Mouse (Mus musculus): ENCODE data around the gene Ap5b1. TPM values are rescaled to one million over a fixed set of nuclear protein-coding genes. Genes with fewer than 3 reads are reported as not detected.

Gene Ap5b1
- total RNA-seq (2021), result 1 to 10 TPM; 8.4 to 9.4 TPM
- polyA plus RNA-seq (2012; rRNA removed), result 12.8 and 16.8 TPM in 2 replicates
- long read RNA-seq, transcript Ap5b1-203 (3 exons, 2,785 nt), result major isoform, 5 of 5 reads
- long read RNA-seq, partial matches to known transcripts, result 0 of 5 reads
- long read RNA-seq, other reads (novel, unspliced or antisense), result 0 of 5 reads

DNA sequence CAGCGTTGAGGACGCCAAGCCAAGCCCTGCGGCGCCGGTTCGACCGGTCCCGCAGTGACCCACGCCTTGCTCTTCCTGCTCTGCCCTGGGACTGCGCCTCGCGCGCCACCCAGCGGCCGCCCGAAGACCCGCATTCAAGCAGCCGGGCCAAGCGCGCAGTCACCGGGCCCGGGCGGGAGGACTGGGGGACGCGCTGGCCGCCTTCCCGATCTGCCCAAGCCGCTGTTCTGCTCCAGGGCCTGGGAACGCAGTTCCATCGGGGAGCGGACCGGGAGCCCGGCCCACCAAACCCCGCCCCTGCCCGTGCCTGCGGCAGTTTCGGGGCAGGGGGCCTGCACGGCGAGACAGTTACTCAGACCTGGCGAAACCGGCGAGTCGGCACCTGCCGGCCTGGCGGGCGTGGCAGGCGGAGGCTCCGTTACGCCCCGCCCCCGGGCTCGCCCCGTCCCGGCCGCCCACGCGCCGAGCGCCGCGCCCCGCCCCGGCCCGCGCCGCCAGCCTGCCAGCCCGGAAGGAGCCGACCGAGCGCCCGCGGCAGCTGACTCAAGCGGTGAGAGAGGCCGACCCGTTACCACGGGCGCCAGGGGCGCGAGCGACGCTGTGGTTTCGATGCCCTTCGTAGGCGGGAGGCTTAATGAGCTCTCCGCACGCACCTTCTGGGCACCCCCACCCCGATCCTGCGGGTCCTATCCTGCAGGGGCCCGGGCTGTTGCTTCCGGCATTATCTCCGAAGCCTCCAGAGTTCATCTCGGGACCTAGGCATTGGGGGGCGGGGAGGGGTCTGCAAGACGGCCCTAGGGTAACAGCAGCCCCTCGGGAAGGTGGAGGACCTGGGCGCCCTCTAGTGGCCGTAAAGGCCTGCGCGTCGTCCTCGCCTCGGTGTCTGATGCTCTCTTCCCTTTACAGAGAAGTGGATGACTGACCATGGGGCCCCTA is at the start of gene Ap5b1:
Gene Ap5b1 (plus strand): TSS at position 492 of the 936 bp plus-strand sequence.
- peak; percentile 95 for DNase-seq

DNA sequence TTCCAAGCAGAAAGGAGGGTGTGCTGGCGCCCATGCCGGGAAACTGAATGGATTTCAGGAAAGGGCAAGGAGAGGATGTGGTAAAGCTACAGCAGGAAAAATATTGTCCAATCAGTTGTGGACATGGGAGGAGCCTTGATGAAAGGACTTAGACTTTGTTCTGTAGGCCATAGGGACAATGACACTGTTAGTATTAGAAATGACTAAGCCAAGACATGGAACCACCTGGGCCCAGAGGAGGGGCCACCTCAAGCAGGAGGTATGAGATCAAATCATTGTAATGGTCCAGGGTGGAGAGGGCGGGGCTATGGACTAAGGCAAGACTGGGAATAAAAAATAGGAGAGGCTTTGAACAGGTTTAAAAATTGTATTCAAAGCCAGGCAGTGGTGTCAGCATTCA is 49.1 kb upstream of the Ap5b1 start:
- no peak for DNase-seq

DNA sequence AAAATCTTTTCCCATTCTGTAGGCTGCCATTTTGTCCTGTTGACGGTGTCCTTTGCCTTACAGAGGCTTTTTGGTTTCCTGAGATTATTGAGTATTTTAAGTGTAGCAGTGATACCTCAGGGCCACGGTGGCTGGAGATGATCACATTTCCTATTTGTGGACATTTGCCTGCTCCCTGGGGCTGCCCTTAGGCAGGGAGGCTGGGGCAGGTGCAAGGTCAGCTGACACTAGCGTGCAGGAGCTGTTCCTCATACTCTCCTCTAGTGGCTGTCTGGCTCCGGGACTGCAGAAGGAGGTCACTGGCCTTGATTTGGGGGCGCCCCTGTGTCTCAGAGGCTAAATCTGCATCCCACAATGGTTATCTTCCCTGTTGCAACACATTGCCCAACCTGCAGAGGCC is 42.6 kb upstream of the Ap5b1 start:
- no peak for DNase-seq

DNA sequence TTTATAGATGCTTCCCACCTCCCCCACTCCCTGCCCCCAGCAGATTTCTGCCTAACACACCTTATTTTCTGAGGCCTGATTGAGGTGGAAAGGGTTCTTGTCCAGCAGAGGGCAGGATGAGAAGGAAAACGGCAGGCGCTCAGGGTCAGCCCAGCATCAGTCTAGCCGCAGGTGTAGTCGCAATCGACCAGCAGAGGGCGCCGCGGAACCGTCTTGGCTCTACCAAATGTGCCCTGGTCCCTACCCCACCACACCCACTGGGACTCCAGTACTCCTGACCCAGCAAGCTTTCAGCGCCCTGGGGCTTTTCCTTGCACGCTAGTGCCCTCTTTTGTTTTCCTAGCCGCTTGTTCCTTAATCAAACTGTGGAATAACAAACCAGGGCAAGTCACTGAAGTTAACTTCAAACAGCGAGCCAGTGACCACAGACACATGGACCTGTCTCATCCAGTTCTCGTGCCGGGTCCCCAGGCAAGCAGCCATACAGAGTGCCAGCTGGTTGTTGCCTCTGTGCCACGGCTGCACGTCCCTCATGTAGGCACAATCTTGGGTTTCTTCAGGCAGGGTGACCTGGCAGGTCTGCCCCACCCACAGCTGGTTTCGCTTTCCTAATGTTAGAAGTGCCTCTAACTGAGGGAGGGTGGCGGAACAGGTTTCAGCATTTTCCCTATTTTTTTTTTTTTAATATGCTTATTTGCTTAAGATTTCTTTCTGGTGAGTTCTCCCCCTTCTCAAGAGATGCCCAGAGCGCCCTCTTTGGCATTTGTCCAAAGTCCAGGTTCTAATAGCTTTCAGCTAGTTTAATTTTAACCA is 38.3 kb upstream of the Ap5b1 start:
- DNase-seq, result peak; percentile 97

DNA sequence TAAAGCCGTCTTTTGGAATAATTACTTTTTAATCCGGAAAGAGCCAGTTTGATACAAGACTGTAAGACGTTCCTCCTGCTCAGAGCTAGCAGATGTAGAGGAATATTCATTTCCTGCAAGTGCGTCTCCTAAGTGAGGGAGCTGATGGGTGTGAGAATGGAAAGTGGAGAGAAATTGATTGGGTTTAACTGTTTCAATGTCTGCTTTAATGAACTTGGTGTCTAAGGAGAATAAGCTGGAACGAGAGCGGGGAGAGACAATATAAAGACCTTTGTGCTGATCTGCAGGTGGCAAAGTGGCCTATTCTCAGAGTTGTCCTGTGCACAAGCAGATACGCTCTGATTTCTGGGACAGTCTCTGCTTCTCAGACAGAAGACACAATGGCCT is 37.7 kb upstream of the Ap5b1 start:
- no peak for DNase-seq

DNA sequence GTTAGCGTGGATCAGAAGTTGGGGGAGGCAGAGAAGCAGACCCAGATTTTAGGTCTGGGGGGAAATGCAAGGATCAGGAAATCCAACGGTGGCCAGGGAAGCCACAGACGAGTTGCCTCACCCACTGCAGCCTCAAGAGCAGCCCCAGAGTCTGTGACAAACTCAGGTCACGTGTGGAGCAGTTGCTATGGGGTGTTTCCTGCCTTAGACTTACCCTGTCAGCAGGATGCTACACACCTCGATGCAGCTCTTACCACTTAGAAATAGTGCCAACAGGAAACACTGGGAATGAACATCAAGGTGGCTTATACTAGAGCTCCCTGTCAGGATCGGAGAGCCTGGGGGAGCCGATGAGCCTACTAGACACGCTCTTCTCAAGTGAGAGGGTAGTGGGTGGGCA is 35.3 kb upstream of the Ap5b1 start:
- DNase-seq, result no peak

DNA sequence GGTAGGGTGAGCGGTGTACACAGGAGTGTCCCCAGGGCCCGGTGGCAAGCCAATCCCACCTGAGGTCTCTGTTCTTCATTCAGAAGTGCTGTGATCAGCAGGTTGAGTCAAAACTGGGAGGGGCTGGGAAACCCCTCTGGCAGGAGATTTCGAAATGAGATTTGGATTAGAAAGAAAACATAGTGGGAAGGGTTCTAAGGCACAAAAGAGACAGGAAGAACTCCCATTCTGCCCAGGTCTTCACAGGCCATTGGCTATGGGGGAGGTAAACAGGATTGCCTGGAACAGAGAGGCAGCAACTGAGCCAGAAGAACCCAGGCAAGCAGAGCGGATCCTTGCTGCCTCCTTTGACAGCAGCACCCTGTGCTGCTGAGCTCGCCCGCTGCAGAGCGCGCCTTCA is 29.0 kb upstream of the Ap5b1 start:
- DNase-seq, result no peak

DNA sequence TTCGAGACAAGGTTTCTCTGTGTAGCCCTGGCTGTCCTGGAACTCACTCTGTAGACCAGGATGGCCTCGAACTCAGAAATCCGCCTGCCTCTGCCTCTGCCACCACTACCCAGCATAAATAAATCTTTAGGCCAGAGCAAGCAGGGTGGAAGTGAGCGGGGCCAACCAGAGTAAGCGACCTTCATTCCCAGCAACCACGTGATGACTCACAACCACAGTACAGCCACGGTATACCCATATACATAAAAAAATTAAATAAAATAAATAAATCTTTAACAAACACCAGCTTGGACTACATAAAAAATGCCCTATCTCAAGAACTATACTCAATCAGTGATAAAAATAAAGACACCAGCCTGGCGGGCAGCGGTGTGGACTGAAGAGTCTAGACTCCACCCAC is 24.5 kb upstream of the Ap5b1 start:
- no peak for DNase-seq

DNA sequence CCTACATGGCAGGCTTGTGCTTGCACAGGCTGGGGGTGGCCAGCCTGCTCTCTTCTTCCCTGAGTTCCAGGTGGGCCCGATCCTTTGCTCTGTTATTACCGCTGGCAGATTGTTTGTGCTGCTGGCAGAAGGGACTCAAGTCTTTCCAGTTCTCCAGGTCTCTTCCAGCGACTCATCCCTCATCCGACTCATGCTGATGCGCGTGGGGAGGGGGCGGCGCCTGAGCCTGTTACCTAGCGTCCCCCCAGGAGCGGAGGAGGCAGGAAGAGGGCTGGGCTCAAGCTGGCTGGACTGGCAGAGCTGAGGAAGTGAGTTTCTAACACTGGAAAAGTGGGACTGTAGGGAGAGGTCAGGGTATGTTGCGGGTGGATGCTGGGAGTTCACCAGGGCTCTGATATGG is 23.8 kb upstream of the Ap5b1 start:
- no peak for DNase-seq

DNA sequence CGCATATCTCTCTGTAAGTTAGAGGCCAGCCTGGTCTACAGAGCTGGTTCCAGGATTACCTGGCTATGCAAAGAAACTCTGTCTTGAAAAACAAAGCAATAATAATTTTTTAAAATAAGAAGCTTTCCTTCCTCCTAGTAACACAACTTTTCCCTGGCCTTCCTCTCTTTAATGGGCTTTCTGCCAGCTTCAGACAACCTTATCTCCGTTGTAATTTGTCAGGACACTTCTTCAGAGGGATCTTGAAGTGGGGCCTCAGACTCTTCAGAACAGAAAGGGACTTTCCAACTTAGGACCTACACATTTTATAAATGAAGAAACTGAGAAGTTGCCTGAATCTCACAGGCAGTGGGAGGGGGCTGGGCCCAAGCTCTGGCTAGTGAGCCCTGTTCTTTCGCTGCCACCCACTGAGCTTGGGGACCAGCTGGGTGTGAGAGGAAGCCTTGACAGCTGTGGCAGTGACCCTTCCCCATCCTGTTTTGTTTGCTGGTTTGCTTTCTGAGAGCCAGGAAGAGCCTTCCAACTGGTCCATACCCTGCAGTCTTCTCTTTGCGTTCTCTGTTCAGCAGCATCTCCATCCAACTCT is 20.3 kb upstream of the Ap5b1 start:
- no peak for DNase-seq

DNA sequence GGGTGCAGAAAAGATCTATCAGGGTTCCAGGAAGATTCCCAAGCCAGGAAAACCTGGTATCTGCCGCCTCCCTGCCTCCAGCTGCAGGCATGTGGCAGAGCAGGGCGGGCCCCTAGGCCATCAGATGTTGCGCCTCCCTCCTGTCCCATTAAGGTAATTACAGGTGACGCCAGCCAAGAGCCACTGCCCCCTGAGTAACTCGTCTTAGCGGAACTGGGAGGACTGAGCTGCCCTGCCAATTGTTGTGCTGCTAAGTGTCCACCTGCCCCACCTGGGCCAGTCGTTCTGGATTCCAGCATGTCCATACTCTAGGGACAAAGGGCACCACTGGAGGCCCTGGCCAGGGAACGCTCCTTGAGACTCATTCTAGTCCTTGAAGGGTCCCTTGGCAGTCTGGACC is 14.0 kb upstream of the Ap5b1 start:
- DNase-seq, result no peak

DNA sequence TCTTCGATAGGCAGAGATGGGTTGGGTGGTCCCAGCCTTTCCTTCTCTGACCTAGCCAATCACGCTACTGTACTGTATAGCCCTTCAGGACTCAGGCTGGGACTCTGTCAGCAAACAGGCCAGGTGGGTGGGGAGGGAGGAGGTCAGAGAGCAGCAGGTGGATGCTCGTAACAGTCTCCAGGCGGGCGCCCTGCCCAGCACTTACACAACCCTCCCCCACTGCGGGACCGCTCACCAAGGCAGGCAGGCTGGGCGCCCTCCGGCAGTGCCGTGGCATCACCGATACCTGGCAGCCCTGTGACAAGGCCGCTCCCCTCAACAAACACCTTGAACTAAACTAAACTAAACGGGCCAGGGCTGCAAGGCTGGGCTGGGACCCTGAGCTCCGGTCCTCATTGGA is 13.6 kb upstream of the Ap5b1 start:
- no peak for DNase-seq

DNA sequence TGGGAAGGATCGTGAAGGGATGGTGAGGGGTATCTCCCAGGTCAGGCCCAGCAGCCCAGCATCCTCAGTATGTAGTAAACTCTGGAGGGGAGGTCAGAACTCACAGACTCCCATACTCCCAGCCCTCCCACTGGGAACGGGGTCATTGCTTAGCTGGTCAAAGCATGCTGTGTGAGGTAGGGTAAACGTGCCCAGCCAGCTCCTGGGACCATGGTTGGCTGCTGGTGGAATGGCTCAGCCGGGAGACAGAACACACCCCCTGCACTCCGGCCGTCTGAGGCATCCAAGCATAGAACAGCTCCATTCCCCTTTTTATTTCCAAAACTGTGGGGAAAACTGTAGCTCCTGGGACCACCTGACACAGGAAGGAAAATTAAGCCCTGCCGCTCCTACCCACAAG is 9.7 kb upstream of the Ap5b1 start:
- no peak for DNase-seq

DNA sequence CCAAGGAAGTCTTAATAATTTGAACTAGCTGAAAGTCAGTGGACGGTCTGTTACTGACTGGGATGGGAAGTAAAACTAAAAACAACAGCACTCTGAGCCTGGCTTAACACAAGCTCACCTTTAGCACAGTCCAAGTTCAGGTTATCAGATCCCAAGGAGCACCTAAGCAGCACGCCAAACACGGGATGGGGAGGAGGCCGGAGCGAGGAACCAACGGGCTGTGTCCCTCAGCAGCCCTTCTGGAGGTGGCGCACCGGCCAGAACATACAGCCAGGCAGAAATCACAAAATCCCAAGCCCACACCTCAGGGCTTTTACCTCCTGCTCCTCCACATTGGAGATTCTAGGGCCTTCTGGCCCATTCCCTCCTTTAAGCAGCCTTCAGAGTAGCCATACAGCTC is 9.1 kb upstream of the Ap5b1 start:
- no peak for DNase-seq

DNA sequence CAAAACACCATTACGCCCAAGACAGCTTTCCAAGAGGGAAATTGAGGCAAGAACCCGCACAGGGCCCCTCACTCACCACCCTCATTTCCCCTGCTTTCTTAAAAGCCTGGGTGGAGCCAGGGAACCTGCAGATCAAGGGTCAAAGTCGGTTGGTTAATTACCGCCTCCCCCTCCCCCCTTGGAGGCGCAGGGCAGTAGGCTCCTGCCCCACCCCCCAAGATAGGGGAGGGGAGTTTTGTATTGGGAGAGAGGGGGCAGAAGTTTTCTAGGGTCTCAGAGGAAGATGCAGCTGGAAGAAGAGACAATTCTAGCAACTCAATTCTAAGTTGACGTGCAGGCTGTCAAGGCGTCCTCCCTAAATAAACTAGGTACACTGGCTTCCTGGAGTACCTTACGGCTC is 8.6 kb upstream of the Ap5b1 start:
- no peak for DNase-seq

DNA sequence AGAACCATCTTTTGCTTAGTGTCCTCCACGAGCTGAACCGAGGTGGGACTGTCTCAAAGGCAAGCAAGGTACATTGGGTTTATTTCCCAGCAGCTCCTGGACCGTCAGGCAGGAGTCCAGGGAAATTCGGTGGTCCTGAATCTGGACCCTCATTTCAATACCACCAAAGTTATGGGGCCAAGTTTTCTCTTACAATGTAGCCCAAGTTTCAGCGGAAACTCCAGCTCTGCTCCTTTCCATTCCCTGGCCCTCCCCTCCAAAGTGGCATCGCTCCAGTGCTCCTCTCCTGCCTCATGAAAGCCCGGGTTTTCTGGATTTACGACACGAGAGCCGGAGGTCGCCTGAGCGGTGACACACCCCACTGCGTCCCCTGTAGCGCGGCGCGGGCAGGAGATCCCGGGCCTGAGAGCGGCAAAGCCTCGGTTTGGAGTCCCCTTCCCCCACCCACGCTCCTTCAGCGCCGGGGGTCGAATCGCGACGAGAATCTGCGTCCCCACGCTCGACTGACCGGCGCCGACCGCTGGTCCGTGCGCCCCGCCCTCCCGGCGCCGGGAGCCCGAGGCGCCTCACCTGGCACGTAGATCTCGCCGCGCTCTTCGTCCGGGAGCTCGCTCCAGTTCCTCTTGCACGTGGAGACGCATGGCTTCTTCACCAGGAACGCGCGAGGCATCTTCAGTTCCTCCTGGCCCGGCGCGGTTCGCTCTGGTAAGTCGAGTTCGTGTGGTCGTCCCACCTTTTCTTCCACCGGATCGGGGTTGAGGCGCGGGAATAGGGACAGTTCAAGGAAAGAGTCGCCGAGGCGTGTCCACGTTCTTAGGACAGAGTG is 8.0 kb upstream of the Ap5b1 start:
- no peak for DNase-seq

DNA sequence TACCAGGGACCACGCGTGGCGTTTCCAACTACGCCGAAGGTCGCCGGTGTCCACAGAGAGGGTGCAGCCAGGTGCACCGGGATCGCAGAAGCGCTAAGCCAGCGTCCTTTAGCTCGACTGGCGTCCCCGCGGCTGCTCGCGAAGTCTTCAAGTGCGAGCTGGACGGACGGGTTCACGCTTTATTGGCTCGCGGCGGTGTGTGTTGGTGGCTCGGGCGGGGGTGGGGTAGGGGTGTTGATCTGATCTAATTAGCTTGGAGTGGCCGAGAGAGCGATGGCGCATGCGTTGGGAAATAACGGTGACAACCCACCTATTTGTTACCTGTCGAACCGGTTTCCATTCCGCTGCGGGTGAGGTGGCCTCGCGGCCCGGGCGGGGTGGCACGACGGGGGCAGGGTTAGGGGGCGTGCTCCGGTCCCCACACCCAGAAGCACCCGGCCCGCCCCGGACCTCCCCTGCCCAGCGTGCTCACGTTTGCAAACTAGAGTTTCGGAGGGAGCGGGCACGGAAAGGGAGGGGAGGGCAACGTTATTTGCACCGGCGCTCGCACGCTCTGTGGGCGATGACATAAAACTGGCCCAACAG is 7.3 kb upstream of the Ap5b1 start, which contains the start of gene Ovol1:
Gene Ovol1 (minus strand): TSS at position 190 of the 585 bp plus-strand sequence.
- DNase-seq, result no peak

DNA sequence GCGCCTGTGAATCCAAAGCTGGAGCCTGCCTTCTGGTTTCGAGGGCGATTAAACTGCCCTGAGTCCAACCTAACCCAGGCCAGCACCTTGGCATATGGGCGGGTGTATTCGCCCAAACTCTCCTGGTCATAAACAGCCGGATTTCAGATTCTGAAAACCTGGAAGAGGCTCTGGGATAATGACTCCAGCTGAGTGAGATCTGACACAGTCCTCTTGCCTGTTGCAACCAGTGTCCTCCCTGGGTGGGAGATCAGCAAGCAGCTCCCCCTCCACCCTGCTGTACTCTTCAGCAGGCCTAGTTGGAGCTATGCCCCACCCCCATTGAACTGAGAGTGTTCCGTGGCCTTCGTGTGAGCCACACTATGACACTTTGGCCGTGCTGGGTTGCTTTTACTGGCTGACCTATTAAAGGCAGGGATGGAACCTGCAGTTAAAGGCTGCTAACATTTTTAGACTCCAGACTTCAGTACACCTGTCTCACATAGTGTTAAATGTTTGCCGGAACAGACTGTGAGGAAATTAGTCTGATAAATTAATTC is 6.5 kb upstream of the Ap5b1 start:
- DNase-seq, result no peak

DNA sequence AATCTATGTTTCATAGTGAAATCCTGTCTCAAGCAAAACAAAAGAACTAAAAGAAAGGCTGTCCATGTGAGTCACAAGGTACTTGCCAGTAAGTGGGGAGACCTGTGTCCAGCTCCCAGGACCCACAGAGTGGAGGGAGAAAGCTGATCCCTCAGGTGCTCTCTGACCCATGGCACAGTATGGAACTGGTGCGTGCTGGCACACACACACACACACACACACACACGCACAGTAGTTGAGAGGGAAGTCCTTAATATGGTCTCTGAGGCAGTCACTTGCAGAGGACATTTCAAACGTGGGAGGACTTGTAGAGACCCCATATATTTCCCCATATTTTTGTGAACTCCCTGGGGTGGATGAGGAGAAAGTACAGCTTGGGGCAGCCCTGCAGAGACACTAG is 5.9 kb upstream of the Ap5b1 start:
- DNase-seq, result no peak

DNA sequence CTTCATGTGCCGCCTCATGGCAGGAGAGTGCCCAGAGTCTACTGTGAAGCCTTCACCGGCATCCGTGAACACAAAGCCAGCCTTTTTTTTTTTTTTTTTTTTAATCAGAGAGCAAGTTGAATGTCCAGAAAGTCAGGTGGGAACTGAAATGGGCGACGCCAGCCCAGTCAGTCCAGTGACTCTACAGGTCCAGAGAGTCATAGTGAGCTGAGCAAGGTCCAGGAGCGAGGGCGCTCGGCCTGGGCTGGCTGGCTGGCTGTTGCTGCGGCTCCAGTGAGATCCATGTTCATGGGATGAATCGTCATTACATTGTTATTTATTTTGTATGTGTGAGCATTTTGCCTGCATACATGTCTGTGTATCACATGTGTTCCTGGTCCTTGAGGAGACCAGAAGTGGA is 5.0 kb upstream of the Ap5b1 start:
- no peak for DNase-seq

DNA sequence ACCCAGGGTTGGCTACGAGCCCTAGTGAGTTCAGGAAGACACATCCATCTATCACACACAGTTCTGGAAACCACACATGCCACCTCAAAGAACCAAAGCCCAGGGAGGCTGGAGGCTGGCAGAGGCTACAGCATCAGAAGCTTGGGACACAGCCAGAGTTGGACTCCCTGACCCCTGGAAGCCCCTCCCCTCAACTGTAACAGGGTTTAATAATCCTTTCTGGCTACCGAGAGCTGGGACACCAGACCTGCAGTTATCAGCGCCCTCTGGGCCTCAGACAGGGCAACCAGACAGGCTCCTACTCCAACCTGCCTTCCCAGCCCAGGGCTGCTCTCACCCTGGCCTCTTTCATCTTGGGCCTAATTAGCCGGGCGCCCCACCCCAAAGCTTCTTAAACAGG is 1.5 kb upstream of the Ap5b1 start:
- no peak for DNase-seq

Data from adrenal gland, adult 2 months (tissue).